Mouse (Mus musculus): ENCODE results near the gene Ppm1k.
"Not testable (repeated sequence)": the region's sequence is repeated elsewhere in the genome, so short reads cannot be mapped to it uniquely, and the experiment has no call there.

Gene Ppm1k

DNA sequence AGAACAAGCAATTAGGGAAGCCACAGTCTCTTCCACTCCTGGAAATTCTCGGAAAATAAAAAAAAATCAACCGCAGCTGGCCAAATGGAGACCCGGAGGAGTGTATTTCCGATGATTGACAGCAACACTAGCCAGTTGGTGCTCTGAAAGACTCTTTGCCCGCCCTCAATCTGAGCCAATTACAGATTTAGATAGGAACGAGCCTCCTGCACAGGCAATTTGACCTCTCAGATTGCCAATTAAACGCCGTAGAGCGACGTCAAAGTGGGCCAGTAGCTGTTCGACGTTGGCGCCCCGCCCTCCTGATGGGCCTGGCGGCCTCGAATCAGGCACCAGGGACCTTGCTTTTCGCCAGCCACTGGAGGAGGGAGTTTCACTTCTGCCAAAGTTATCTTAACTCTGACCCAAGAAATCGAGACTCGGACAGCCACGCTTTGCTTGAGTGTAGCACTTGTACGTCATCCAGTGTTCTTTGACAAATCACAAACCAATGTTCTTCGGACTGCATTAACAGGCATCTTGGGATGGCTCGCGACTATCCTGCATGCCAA lies at the start of gene Ppm1k:
Gene Ppm1k, minus strand, starts transcription at position 83 of the 551 bp plus-strand sequence.
- DNase-seq (ENCODE audit: low spot score in 2 of 2): peak; percentile 99 to 100

DNA sequence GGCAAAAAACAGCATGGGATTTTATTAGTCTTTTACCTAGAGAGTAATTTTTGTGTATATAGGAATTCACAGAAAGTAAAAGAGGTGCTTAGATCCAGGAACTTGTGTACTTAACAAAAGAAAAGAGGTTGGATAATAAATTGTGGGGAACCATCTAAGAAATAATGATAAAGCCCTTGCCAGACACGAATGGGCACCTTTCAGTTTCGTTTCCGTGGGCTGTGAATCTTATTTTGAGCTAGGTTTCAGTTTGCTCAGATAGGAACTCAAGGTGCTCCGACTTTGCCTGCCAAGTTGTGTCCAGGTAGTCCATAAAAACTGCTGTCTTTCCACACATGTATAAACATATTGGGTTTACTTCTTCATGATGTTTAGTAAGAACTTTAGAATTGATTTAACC lies 47.1 kb upstream of the Ppm1k start:
- no peak for DNase-seq (ENCODE audit: low spot score in 2 of 2)

DNA sequence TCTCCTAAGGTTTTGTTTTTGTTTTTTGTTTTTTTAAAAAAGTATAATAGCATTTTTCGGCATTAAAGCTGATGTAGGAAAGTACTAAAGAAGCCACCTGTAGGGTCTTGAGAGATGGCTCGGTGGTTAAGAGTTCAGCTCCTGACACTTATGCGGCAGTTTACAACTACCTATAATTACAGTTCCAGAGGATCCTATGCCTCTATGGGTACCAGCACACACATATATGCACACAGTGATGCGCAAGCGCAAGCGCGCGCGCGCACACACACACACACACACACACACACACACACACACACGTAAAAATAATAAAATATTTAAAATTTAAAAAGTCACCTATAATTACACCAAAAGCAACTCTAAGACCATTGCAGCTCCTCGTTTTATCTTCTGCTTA lies 46.3 kb upstream of the Ppm1k start:
- no peak for DNase-seq (ENCODE audit: low spot score in 2 of 2)

DNA sequence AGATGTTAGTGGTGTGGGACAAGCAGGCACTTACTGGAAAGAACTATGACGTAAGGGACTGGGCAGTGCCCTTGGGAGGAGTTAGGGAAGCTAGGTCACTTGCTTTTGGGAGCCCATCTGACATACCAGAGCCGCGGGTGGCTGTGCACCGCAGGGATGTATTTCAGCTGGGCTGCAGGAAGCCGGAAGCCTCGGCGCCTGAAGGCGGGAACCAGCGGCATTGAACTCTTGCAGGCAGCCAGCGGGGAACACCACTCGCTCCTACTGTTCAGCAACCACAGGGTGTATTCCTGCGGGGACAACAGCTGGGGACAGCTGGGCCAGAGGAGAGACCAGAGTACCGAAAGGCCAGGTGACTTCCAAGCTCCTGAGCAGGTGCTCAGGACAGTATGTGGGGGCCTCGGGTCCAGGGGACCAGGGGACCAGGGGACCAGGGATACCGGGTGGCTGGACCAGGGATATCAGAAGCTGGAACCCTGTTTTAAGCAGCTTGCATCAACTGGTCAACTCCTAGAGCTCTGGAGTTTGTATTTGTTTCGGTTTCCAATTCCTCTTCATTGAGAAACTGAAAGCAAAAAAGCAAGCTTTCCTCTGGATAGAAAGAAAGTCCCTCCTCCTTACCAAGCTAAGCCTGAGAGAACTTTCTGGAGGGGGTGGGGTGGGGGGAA lies 45.7 kb upstream of the Ppm1k start, which contains the start of gene Herc6:
Gene Herc6, plus strand, starts transcription at position 120 of the 668 bp plus-strand sequence.
- peak; percentile 59 to 68 for DNase-seq (ENCODE audit: low spot score in 2 of 2)

DNA sequence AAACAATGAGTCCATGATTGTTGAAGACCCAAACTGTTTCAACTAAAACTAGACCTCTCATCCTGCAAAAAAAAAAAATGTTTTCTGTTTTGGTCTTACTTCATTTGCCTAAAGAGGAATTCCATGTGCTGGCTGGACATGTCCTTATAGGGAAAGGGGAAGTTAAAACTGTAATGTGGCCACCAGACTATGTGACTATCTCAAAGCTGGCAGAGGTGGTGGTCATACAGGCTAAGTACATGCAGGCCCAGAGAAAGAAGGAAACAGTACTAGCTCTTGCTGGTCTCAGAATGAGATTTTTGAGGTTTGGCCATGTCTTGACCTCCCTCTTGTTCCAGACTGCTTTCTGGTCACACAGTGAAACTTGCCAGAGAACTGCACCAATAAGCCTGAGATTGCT lies 36.3 kb upstream of the Ppm1k start:
- DNase-seq (ENCODE audit: low spot score in 2 of 2): no peak

DNA sequence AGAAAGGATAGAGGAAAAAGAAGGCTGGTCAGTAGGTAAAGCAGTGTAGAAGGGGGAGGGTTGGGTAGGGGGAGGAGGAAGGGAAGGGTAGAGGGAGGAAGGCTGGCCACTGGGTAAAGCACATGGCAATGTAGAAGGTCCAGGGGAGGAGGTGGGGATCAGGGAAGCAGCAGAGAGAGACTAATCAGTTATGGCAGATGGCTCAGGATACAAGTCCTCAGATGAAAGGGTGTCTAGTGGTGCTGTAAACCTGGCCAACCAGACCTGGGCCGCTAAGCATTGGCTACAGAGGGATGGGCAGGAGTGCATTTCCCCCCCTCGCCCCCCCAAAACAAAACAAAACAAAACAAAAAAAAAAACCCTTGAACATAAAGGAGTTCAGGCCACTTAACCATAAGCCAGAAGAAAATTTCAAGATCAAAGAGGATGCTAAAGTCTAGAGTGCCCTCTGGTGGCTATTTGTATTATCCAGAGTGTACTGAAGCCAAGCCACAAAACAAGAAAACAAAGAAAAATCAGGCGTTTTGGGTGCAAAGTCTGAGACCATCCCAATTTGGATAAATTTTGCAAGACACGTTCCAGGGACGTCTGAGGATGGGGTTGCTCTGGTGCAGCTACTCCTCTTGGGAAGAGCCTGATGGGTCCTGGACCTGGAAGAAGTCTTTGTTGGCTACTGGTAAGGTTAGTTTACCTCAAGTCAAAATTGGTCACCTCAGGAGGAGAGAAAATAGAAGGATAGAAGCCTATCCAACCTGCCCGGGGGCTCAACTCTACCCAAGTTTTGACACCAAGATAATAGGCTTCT lies 35.1 kb upstream of the Ppm1k start:
- peak; percentile 56 to 65 for DNase-seq (ENCODE audit: low spot score in 2 of 2)

DNA sequence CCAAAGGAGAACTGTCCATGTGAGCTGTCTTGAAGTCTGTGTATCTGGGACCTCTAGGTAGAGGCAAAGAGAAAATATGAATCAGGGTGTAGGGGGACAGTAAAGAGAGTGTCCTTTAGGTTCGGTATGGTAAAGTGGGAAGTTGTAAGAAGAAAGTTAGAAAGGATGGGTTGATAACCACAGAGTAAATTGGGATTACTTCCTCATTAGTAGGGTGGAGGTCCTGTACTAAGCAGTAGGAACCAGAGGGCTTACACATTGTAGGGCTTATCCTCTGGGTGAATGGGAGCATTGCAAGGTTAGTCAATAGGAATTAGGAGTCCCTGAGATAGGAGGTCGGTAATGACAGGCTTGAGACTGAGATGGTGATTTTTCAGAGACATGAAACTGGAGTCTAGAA lies 32.4 kb upstream of the Ppm1k start:
- no peak for DNase-seq (ENCODE audit: low spot score in 2 of 2)

DNA sequence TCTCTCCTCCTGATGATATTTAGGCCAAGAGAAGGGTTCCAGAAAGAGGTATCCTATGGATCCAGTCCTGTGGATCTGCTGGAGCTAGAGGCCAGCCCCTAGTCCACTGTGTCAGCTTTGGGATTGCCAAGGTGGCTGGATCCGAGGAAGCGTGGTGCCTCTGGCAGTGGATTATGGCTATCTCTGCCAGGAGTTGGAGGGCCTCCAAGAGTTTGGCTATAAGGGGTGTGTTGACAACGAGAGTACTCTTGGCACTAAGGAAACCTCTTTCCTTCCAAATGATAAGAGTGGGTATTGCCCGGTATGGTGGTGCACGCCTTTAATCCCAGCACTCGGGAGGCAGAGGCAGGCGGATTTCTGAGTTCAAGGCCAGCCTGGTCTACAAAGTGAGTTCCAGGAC lies 30.2 kb upstream of the Ppm1k start:
- DNase-seq (ENCODE audit: low spot score in 2 of 2): no peak

DNA sequence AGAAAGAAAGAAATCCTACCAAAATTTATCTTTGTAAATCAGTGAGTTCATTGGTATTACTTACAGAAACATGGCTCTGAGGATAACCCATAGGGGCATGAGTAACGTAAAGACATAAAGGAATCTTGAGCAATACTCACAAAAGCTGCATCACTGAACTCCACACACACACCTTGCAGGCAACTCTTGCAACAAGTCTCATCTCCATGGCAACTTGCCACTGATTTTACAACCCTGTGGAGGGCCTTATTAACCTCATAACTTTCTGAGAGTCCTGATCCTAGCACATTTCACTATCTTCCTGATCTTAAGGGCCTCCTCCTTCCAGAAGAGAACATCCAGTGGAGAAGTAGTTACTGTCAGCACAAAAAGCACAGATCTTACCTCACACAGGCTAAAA lies 28.2 kb upstream of the Ppm1k start:
- DNase-seq (ENCODE audit: low spot score in 2 of 2): no peak

DNA sequence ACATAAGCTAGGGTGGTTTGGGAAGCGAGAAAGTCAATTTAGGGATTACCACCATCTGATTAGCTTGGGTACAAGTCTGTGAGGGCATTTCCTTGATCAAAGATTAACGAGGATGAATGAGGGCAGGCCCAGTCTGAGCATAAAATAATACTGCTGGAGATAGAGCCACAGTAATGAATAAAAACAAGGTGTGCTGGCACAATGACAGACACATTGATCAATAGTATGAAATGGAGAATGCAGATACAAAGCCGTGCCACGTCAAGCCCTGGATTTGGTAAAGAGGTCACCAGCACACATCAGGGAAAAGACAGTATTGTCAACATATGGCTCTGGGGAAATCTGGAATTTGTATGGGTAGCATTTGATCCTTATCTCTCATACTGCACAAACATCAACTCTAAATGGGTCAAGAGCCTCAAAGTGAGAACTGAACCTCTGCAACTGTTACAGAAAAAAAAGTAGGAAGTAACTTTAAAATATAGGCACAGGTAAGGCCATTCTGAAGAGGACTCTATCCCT lies 22.6 kb upstream of the Ppm1k start:
- no peak for DNase-seq (ENCODE audit: low spot score in 2 of 2)

DNA sequence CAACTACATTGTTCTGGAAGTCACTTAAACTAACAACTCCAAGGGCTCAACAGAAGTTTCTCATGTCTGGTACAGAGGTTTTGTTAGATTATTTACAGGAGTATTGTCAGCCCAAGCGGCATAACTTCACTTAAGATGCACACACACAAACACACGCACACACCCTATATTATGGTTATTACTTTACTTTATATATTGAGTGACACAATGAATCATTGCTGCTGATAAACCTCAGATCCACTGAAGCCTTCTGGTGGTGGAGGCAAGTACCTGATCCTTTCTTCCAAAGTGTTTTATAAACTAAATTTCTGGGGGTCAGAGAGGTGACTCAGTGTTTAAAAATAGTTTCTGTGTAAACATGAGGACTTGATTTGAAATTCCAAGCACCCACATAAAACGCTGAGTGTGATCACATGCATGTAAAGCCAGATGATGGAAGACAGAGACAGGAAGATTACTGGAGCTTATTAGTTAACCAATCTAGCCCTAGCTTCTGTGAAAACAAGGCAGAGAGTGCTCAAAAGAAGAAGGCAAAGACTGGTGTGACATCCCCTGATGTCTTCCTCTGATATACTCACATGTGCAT lies 16.0 kb upstream of the Ppm1k start:
- no peak for DNase-seq (ENCODE audit: low spot score in 2 of 2)

DNA sequence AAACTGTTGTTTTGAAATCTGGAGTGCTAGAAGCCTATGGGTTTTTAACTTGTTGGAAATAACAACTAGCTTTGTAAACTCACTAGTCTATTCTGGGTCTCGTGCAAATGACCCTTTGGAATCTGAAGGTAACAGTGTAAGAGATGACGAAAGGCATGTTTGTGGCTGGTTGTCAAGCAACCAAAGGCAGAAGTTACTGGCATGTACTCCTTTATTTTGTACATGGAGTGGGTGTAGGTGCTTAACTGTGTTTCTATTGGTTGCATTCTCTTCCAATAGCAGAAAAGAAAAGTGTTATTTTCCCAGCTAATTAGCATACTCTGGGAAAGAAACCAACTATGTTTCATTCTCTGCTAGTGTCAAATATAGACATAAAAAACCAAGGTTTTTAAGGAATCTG lies 9.6 kb upstream of the Ppm1k start:
- DNase-seq (ENCODE audit: low spot score in 2 of 2): no peak

DNA sequence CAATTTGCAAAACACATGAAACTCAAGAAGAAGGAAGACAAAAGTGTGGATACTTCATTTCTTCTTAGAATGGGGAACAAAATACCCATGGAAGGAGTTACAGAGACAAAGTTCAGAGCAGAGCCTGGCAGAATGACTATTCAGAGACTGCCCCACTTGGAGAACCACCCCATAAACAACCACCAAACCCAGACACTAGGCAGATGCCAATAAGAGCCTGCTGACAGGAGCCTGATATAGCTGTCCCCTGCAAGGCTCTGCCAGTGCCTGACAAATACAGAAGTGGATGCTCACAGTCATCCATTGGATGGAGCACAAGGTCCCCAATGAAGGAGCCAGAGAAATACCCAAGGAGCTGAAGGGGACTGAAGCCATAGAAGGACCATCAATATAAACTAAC lies 8.3 kb upstream of the Ppm1k start:
- DNase-seq (ENCODE audit: low spot score in 2 of 2): not testable (repeated sequence)

DNA sequence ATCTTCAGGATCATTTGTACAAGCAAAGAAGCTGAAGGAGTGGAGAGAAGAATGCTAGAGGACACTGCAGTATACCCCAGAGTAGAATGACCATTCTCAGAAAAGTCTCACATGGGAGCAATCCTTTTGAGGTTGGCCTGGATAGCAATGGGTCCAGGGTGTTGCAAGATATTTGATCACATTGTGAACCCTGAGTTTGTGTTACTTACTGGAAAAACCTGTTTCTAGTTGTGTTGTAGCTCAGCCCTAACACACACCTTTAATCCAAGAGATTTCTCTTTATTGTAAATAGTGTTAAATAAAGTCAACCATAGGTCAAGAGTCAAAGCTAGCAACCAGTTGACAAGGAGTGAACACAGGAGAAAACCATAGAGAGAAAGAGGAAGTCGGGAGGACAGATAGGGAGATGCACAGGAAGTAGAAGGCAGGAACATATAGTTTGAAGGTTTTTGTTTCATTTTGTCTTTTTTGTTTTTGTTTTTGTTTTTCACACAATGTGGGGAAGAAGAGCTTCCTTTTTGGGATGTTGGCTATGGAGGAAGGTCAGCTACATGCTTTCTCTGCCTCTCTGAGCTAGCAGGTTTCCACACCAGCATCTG lies 6.6 kb upstream of the Ppm1k start:
- DNase-seq (ENCODE audit: low spot score in 2 of 2): no peak

DNA sequence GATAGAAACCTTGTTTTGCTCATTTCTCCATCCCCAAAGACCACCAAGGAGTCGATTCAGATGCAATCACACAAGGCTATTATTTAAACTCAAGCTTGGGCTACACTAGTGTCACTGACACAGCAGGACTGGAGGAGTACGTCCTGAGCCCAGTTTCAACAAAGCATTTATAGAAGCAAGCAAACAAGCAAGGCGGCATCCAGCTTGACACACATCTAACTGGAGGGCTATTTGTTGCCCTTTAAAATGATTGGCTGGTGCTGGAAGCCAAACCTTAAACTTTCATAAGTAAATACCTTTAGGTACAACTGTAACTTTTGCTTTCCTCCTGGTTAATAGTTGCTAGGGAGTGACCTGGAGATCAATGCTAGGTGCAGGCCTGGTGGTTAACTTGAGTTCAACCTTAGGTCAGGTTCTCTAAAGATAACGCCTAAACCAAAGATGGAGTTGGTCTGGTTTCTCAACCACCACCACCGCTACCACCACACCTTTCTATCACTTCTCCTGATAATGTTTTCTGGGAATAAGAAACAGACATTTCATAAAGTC lies 5.8 kb upstream of the Ppm1k start:
- DNase-seq (ENCODE audit: low spot score in 2 of 2): no peak

DNA sequence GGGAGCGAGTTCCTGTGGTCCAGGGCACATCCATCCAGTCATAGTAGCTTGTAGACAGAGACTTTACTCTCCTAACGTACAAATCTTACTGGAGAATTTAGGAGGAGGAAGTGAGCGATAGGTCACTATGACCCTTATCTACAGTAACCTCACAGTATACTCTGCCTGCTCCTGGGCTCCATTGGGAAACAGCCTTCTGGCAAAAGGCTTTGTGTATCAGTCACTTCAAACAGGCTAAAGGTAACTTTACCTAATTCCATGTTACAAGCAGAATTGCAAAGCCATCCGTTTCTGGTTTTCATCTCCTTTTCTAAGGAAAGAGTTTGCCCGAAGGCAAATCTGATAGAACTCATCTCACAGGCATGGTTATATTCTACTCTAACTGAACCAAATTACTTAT lies 2.6 kb upstream of the Ppm1k start:
- DNase-seq (ENCODE audit: low spot score in 2 of 2): no peak

DNA sequence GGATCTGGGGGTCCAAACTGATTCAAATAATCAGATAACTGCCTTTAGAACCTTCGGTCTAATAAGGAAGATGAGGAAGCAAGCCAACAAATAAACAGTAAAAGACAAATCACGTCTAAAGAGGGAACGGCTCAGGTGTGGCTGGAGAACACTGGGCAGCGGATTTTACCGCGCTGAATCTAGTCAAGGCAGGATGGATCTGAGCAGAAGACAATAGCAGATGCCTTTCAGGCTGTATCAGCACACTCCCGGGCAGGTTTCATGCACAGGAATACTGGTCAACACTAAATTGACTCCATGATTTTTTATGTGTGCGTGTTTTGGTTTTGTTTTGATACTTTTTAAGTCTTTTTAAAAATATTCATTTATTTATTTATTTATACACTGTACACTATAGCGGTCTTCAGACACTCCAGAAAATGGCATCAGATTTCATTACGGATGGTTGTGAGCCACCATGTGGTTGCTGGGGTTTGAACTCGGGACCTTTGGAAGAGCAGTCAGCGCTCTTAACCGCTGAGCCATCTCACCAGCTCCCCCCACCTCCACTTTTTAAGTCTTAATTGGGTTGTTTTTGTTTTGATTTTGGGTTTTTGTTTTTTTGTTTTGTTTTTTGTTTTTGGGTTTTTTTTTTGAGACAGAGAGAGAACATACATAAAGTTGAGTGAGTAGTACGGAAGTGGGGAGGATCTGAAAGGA lies 852 bp upstream of the Ppm1k start:
- DNase-seq (ENCODE audit: low spot score in 2 of 2): no peak

DNA sequence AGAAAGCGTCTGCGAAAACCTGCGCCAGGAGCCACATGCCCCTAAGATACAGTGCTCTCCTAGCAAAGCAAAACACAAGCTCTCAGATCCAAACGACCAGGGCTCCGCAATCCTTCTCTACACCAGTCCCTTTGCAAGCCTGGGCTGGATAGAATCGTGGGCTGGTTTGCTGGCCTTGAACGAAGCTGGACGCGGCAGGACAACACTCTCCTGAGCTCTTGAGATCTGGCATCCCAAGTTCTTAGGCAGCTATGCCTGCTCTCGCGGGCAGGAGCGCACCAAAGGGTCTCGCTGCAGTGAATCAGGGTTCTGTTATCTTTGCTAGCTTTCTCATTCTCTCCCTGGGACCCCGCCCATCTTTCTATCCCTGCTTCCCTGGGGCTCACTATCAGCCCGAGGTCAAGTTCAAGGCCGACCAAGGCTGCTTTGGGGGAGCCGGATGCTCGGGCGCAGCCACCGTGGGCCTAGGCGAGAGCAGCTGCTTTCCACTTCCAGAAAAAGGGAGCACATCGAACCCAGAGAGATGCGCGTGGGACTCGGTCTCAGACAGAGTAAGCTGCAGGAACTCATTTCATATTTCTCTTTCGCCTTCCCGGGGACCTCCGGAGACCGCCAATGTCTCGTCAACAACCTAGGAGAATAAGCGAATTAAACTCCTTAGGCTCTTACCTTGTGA lies 519 bp downstream of the Ppm1k start:
- peak; percentile 44 to 56 for DNase-seq (ENCODE audit: low spot score in 2 of 2)

DNA sequence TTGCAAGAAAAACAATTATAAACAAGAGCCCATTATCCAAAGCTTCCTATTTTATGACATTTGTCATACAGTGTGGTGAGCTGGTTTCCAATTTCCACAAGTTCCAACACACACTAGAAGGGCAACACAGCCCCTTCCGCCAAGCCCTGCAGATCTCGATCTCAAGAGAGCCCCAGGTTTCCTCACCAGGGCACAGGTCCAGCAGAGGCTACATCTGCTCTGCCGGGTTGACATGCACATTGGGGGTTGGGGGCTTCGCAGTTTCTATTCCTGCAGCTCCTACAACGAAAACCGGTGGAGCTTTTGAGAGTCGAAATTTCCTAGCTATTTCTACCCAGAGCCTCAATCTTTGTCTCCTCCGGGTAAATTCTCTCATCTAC lies 1.0 kb downstream of the Ppm1k start:
- peak; percentile 26 to 58 for DNase-seq (ENCODE audit: low spot score in 2 of 2)

DNA sequence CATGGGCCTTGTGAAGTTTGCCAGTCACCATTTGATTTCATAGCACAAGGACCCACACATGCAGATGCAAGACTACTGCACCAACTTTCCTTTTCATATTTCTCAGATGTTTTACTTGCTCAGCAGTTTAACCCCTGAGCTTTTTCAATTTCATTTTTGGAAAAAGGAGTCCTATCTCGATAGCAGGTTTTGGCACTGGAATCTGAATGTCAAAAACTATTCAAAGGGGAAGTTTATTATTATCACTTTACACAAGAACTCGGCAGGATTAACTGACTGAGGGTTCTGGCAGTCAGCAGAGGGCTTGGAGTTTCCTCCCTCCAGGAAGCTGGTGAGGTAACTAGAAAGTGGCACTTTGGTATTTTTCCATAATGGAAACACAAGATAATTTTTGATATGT lies 1.9 kb downstream of the Ppm1k start:
- no peak for DNase-seq (ENCODE audit: low spot score in 2 of 2)

DNA sequence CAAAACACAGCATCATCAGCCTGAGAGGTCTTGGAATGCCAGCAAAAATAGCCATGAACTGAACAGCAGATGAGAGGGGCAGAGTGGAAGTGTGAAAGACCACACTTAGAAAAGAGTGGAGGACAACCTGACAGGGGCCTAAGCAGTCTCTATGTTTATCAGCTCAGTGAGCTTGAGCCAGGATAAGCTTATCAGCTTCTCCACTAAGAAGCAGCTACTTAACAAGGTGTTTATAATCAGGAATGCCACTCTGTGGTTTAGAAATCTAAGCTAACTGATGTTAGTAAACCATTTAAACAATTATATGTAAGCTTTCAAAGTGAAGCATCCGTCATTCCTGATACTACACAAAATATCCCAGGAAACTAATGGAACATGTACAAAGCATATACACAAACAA lies 3.2 kb downstream of the Ppm1k start:
- DNase-seq (ENCODE audit: low spot score in 2 of 2): no peak

Data from right cerebral cortex, adult 2 months (tissue).